Mouse (Mus musculus) stomach, postnatal 0 days (tissue): ENCODE results near the gene Appl1.

Experiments
- CTCF ChIP-seq: IDR thresholded peaks from 2 replicates; pipeline ENCODE4 v1.5.1; 2016; ENCODE audit warnings: antibody characterized with exemption, low read depth, mild to moderate bottlenecking, moderate library complexity
- EP300 ChIP-seq: optimal IDR thresholded peaks from 2 replicates; pipeline ENCODE3; 2016; ENCODE audit warnings: antibody characterized with exemption

DNA sequence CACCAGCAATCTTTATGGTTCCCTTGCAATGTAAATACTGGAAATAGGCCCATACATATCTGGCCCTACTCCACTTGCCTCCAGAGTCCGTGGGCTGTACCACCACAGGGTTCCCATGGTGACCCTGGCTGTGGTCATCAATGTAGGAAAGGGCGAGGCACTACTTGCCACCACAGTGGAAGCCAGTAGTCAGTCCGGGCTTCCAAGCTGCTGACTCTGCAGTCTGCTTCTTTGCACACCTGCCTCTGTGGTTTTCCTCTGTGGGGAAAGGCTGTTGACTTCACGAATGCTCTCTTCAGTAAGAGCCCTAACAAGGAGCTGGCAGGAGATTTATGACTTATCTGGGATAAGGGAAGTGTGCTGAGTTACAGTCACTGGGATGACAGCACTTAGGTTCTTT is 92.3 kb downstream of the Appl1 start:
- TF ChIP-seq CTCF: no peak
- no peak for TF ChIP-seq EP300
